Mouse (Mus musculus): ENCODE data around the gene Med12.

GRCm38 (mm10) chrX:101346475-101346874 lies 72.6 kb downstream of the Med12 start:
- TF ChIP-seq CTCF (IDR thresholded peaks at IDR 0.05; ENCODE audit: low read depth) (no peak), EP300 (IDR thresholded peaks at IDR 0.05; ENCODE audit: low read depth) (no peak)

Measured in heart, postnatal 0 days (tissue).